Mouse (Mus musculus) kidney, postnatal 25 days (tissue): ENCODE results near the gene Tlx1.

Source experiments
- DNase-seq, 2 experiments: peaks; one replicate each; pipeline ENCODE4 v3.0.0; 2021; ENCODE audit warnings: mixed read lengths in 2 of 2

The Tlx1 gene

GRCm38 (mm10) chr19:45150490-45151181 is at the start of gene Tlx1:
Gene Tlx1 (plus strand): TSS chr19:45150680.
- no peak for DNase-seq

DNA sequence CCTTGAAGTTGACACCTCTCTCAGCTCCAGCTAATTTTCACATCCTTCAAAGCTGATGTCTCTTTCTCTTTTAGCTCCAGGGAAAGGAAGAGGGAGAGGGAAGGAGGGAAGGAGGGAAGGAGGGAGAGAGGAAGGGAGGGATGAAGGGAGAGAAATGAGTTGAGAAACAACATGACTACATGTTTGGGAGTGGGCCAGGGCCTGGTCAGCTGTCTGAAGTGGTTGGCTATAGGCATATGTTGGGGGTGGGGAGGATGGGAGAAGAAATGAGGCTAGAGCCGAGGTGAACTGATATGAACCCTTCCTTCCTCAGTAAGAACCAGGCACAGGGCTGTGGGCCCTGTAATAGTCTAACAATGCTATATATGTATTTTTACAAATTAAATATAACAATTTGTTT is 44.9 kb upstream of the Tlx1 start:
- no peak for DNase-seq

- DNase-seq: no peak
Observed at GRCm38 (mm10) chr19:45106689-45107088, 43.8 kb upstream of the Tlx1 start.

DNA sequence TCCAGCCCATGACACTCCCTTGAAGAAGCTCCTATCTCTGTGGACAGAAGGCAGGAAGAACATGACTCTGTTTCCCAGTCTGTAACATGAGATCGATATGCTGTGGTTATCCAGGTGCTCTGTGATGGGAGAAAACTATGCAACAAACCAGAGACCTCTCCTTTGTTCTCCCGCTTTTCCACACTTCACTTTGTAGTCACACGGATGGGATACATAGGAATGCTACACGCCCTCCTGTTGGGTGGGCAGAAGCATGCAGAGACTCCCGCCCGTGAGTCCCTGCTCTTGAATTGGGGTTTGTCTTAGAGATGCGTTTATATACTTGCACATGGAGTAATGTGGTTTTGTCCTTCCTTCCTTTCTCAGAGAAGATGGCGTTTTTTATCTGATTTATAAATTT is 39.8 kb upstream of the Tlx1 start:
- no peak for DNase-seq

- no peak for DNase-seq
Observed at GRCm38 (mm10) chr19:45112444-45112843, 38.0 kb upstream of the Tlx1 start.

DNA sequence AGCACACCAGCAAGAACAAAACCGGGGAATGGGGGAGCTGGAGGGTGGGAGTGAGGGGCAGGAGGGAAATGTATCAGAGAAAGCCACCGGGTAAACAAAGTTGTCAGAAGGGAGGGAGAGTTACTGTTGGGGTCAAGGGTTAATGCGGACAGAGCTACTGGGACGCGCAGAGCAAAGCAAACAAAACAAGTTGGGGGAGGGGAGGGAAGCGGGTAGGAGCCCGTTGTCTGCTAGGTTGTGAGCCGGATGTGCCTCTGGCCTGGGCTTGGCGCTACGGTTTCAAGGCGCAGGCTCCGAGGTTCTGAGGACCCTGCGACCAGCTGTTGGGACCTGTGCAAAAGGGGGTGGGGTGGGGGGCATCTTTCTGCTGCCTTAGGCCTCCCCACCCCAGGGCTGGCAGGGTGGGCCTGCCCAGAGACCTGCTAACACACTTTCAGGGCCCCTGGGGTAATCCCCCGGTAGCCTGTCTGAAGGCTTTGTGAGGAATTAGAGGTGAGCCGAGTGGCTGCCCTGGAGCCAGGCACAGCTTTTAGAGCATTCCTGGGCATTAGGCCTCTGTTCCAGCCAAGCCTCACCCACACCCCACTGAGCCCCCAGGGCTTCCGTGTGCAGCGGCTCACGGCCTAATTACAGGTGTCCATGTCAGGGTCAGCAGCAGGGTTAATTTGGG is 36.6 kb upstream of the Tlx1 start:
- peak; percentile 29 to 50 for DNase-seq

DNA sequence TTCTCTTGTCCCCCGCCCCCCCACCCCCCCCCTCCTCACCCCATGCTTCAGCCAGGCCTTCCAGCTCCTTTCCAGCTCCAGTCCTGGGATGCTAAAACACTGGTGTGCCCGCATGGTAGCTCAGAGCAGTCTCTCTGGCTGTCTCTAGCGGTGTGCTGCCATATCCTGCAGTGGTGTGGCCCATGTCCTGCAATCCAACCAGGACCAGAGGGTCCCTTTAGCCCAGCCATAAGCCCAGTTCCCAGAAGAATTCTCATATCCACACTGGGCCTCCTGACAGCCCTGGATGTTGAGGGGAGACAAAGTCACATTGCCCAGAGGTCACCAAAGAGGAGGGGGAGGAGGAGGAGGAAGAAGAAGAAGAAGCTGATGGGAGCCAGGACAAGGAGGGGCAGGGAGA is 35.7 kb upstream of the Tlx1 start:
- no peak for DNase-seq

DNA sequence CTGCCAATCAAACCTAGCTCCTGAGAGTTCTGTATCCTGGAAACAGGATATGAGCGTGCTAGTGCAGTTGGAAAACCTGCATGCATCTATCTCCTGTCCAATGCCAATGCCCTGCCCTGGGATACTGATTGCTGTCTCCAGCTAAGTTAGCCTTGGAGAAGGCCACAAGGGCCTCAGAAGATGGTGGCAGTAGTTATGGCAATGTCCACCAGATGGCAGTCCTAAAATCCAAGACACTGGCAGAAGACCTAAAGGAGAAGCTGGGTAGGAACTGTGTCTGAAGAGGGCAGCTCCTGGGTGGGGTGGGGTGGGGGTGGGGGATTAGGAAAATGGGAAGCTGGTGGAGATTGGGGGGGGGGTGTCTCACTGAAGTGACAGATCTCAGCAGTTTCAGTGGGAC is 33.7 kb upstream of the Tlx1 start:
- peak; percentile 51 to 70 for DNase-seq

- no peak for DNase-seq
Observed at GRCm38 (mm10) chr19:45131966-45132628, 18.4 kb upstream of the Tlx1 start.

DNA sequence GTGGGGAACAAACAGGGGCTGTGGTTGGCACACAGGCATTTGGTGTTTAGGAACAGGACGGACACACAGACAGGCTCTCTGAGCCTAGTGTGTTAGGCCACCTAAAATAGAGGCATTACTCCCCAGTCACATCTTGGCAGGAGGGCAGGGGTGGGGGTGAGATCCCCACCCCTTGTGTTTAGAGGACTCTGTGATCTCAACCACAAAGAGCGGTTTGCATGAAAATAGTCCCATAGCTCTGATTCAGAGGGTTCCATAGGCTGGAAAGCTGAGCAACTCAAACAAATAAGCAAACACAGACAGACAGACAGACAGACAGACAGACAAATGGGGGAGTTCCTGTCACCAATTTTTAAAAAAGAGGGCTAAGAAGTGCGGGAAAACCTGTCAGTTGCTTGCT is 7.9 kb upstream of the Tlx1 start:
- no peak for DNase-seq

- DNase-seq: no peak
Observed at GRCm38 (mm10) chr19:45143214-45143895, 7.1 kb upstream of the Tlx1 start.

DNA sequence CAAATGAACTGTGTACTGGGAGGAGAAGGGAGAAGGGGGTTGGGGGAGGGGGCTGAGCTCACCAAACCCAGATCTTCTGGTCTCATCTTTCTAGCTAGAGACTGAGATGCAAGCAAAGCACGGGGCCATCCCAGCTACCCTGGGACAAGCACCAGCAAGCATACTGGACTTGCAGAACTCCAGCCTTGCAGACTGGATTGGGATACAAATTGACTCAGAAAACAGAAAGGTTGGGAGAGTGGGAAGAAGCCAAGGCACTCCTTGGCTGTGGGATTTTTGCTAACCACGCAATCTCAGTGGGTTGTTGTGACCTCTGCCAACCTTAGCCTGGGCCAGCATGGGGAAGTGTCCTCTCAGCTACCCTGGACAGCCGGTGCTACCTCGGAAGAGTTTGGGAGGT is 3.4 kb upstream of the Tlx1 start:
- no peak for DNase-seq

- no peak for DNase-seq
Observed at GRCm38 (mm10) chr19:45151361-45152182, 1.1 kb downstream of the Tlx1 start.

DNA sequence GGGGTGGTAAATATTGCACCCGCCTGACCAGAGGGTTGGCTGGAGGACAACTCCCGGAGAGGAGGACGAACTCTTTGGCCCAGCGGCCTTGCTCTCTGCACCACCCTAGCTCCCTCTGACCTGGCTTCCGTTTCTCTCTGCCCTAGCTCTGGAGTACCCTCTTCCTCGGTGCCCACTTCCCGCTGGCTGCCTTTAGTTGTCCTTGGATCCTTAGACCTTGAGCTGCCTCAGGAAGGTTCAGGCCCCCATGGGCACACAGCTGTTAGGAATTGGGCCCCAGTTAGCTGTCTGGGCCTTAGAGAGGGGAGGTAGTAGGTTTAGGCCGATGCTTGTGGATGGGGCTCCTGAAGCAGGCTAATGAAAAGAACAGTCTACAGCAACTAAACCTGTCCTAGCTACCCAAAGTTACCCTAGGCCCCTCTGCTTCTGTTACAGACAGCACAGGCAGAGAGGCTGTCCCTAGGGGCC is 1.7 kb downstream of the Tlx1 start:
- no peak for DNase-seq

- DNase-seq: no peak
Observed at GRCm38 (mm10) chr19:45153311-45154058, 3.0 kb downstream of the Tlx1 start.

DNA sequence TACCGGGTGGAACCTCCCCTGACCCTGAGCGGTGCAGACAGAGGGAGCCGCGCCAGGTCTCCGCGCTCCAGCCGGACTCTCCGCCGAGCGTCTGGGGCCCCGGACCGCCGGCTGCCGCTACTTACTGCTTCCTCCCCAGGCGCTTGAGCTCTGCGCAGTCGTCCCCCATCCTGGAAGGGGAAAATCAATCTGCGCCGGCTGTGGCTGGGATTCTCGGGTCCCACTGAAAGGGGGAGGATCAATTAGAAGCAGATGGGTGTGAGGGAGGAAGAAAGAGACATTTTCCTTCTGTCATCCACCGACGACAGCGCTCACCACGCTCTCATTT is 3.5 kb downstream of the Tlx1 start:
- no peak for DNase-seq

DNA sequence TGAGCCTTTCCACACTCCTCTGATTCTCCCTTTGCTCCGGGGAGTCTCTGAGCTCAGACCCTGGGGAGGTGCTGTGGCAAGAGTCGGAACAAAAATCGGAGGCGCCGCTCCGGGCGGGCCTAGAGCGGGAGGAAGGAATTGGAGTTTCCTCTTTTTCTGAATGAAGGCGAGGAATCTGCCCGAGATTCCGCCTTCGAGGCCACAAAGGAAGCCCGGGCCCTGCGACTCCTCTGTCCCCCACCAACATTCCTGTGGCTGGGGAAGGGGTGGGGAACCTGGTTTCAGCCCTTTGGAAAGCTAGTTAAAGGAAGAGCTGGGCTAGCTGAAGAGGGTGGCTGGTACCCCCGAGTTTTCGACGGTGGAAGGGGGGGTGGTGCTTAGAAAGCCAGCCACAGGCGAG is 4.0 kb downstream of the Tlx1 start:
- no peak for DNase-seq

- no peak for DNase-seq
Observed at GRCm38 (mm10) chr19:45155141-45155790, 4.8 kb downstream of the Tlx1 start.

DNA sequence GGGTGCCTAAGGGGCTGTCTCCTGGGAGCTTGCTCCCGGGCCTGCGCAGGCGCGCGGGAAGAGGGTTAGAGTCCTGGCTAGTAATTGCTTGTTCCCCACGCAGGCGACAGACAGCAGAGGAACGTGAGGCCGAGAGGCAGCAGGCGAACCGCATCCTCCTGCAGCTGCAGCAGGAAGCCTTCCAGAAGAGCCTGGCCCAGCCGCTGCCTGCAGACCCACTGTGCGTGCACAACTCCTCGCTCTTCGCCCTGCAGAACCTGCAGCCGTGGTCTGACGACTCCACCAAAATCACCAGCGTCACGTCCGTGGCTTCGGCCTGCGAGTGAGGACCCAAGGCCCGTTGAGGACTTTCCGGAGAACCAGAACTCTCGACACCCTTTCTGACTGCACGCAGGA is 5.3 kb downstream of the Tlx1 start:
- DNase-seq: no peak

GRCm38 (mm10) chr19:45156381-45156780 is 5.9 kb downstream of the Tlx1 start:
- DNase-seq: no peak

GRCm38 (mm10) chr19:45158201-45158600 is 7.7 kb downstream of the Tlx1 start:
- no peak for DNase-seq
